Mouse (Mus musculus): ENCODE results near the gene Ccdc127. TPM values are rescaled to one million over a fixed set of nuclear protein-coding genes. Genes with fewer than 3 reads are reported as not detected.

The Ccdc127 gene
- polyA plus RNA-seq (2017; shearing (Covaris generic)) = 10 to 100 TPM; 32.2 to 34.5 TPM

DNA sequence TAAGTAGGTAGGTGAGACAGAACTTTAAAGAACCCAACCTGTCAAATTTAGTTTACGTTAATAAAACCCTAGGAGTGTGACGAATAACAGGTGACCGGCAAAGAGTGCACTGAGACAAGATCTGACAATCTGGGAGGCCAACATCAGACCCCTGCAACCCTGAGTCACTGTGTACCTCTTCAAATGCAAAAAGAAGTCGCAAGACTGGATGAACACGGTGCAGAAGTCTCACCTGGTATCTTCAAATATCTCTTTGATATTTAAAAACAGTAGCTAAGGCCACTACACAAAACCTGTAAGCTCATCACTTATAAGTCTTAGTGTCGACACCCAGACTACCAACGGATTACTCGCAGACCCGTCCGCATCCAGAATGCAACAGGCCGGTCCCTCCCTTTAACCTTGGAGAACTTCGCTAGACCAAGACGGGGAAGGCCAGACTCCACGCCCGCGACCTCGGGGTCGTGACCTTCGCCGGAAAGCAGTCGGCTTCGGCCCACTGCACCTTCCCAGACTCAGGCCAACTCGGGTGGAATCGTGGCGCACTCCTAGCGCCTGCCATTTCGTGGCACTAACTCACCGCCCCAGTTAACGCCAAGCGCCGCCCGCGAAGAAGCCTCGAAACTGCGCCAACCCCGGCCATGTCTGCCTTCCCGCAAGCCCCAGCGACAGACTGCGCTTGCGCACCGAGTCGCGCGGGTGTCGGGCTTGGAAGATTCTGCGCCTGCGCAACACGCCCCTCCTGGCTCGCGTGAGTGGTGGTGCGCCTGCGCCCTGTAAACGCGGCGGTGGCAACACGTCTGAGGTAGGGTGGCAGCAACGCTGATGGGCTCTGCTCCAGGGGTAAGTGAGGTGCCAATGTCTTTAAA is at the start of gene Ccdc127, which contains the start of gene Sdha:
Gene Ccdc127 (plus strand): TSS at position 744 of the 869 bp plus-strand sequence.
Gene Sdha (minus strand): TSS at position 715 of the 869 bp plus-strand sequence.
- peak; percentile 94 for ATAC-seq

DNA sequence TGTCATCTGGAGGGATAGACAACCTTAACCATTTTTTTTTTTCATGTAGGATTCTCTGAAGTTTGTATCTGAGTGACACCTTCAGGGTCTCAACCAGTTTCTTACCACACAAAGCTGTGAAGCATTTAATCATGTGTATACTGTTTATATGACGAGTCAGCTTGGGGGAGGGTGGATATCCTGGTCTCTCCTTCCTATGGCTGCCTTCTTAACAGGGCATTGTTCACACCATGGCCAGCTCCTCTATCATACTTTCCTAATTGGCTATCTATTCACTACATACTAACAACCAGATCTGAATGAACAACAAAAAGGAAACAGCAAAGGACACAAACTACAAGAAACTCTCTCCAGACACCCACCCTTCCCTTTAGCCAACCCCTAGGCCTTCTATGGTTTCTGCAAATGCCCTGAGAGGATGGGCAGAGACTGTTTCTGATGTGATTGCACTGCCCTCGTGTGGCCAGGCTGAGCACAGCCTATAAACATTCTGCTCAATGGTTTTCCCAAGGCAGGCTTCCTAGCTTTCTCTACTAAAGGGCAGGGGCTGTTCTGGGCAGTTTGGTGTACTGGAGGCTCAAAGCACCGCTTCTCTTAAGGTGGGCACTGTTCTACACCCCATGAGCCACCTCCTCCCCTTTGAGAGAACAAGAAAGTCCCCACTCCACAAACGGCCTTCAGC is 49.0 kb upstream of the Ccdc127 start:
- peak; percentile 80 for ATAC-seq

DNA sequence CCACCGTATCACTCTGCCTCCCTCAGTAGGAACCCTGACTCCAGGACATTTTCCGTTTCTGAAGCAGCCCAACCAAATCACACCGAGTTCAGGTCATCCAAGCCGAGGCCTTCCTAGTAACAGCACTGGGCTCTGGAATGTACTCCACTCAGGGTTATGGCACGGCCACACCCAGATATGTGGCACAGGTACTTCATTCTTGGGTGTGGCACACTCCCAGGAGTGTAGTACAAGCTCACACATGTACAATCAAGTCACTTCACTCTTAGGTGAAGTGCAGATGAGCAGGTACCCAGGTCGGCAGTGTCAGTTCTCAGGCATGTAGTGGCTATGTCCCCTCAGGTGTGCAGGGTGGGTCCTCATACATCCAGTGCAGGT is 48.5 kb upstream of the Ccdc127 start:
- ATAC-seq = no peak

DNA sequence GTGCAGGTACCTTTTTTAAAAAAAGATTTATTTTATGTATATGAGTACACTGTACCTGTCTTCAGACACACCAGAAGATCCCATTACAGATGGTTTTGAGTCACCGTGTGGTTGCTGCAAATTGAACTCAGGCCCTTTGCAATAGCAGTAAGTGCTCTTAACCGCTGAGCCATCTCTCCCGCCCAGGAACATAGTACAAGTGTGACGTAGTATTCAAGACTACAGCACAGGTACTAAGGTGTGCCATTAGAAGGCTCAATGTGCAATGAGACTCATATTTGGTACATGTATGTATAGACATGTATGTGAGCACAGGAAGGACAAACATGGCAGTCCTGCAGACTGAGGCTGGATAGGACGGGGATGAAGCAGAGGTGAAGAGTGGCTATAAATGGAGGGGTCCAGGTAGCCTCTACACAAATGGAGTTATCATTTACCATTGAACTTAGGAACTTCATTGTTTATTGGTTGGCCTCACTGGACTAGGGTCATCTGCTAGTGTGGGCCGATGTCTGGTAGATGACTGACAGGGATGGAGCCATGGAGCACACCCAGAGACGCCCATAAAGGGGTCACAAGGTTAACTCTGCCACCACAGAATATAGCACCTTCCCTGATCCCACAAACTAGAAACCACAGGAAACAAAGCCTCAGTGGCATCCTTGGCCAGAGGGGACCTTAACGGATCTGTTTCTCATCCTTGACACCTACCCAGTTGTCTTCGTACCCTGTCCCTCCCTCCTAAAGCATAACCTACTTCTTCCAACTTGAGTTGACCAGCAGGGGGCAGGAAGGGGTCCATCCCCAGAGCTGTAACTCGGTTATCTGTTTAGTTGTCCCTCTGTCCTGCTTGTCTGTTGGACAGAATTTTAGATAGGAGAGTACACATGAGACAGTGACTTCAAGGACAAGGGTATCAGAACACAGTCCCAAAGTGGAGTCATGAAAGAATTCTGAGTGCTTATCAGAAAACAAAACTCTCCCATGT is 47.8 kb upstream of the Ccdc127 start:
- no peak for ATAC-seq

DNA sequence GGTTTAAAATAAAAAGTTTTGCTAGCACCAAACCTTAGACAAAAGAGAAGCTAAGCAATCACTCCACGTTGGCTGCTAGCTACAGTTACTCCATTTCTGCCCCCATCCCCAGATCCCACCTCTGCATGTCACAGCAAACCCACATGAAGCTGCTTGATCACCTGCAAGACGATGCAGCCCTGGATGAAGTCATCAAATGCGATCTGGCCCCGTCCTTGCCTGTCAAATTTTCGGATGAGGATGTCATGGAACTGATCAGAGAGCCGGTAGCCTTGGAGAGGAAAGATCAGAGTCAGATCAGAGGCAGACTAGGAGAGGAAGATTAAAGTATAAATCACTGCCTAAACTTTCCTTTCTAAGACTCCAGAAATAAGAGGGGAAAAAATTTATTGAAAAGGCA is 44.7 kb upstream of the Ccdc127 start:
- no peak for ATAC-seq

DNA sequence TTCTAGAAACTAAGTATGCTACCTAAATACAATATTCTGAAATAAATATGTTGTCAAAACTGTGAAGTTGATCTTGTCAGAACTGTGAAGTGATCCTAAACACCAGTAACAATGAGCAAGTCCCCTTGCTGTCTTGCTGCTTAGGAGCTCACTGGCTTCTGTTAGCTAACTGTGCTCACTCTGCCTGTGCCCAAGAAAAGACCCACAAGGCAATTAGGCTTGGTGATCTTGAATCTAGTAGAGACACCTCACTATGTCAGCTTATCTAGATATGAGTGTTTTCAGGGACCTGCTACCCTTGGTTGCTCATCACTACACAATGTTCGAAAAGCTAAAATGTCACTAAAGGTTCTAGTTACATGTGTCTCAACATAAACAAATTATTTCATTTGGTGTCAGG is 44.3 kb upstream of the Ccdc127 start:
- ATAC-seq = no peak

DNA sequence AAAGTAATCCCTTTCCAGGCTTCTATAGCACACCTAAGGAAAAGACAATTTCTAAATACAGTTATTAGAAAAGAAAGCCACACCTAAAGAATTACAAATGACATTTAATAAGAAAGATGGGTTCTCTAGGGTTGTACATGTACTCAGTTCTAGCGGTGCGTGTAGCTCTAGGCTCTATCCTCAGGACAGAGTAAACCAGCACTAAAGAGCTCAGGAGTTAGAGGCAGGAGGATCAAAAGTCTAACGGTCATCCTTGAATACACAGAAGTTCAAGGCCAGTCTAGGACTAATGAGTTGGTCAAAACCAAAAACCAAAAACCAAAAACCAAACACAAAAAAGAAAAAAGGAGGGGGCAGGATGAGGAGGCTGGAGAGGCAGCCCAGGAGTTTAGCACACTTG is 35.5 kb upstream of the Ccdc127 start:
- ATAC-seq = no peak

DNA sequence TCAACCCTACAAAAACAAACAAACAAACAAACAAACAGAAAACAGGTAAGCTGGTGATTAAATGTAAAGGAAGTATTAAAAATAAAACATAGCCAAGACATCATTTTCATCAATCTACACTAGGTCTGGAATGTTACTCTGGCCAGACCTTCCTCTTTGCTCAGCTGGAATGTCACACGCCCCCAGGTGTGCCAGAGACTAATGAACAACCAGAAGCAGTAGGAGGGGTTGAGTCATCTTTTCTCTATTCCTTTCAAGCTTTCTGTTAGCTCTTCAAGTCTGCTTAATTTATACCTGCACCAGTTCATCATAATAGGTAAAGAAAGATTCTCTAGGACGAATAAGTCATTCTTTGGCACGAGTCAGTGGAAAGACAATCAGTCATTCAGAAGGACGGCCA is 33.7 kb upstream of the Ccdc127 start:
- ATAC-seq = no peak

DNA sequence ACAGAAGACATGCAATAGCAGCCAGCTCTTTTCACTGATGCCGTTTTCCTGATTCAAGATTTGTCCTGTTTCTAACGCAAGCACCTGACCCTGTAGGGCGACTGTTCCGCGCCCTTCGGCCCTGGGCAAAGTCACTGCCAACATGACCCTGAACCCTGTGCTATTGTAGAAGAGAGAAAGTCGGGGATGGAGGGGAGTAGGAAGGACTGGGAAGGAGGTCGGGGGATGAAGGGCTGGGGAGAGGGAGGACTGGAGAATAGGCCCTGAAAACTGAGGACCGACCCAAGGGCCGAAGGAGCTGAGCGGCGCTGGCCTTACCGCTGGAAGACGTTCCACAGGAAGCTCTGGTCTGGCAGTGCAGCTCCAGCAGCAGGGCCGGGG is 33.3 kb upstream of the Ccdc127 start:
- no peak for ATAC-seq

DNA sequence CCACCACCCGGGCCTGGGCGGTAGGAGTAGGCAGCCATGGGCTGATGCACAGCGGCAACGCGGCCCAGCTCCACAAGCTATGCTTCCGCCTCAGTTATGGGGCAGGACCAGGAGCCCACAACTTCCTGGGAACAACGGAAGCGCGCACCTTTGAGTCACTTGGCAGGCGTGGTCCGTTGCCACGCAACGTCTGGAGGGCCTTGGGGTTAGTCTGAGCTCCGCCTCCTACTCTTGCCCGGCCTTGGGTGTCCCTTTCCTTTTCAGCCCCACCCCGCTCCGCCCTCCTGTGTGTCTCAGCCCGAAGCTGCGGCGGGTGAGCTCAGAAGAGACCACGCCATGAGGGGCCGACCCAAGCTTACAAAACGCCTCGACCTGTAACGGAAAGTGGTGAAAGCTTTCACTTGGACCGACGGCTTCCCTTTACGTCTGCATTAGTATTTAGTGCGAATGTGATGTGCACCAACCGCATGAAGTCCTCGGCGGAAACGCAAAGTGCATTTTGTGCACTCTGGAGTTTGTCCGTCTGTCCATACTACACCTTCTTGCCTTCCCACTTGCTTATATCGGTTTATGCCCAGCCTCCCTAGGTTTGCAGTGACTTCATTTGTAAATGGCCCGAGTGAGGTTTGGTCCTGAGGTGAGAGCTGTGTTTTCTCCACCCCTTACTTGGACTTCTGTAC is 32.8 kb upstream of the Ccdc127 start, which contains the start of gene Pdcd6:
Gene Pdcd6 (minus strand): TSS at position 411 of the 680 bp plus-strand sequence.
- ATAC-seq = peak; percentile 98

DNA sequence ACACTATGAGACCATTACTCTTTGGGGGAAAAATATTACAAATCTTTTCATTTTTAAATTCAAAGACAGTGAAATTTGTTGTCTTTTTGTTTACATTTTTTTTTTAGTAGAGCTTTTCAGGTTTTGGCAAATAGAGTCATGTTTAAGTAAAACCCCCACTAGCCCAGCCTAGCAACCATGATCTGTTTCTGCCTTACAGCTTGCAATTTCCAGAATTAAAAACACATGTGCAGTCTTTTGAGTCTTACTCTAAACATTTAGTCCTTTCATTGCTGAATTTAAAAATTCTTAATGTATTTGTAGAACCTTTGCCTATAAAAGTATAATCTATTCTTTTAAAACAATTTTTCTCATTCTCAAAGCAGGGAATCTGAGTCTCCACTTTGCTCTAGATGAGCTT is 20.8 kb upstream of the Ccdc127 start:
- no peak for ATAC-seq

DNA sequence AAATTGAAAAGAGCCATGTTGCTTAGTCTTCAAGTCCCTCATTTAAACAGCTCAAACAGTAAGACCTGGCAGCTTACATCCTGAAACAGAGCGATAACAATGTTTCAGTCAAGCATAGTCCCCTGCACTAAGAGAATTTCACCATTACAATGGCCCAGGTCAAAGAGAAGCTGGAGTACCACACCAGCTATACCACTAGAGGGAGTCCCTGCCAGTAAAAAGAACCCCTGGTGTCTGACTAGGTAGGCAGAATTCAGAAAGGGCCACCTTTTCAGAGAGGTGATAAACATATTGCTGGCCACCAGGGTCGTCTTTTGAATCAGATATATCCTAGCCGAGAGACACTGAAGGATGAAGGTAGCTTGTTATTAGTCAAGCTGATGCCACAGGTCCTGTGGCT is 9.1 kb upstream of the Ccdc127 start:
- ATAC-seq = peak; percentile 99

DNA sequence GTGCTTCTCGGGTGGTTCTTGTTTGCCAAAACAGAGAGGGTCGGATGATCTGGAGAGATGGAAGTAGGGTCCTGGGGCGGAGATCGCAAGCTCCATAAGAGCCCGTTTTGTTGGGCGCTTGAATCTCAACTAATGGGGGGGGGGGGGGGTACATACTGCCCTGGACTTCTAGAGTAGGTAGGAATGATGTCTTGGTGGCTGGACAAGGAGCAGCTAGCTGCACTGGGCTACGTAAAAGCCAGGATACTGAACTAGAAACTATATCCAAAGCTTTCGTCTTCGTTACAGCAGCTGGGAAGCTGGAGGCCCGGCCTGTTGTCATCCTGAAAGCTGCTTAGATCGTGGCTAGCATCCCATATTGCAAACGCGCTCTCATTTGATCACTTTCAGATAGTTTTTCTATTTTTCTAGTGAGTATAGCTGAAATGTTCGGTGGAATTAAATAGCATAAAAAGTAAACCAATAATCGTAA is 362 bp downstream of the Ccdc127 start:
- no peak for ATAC-seq

DNA sequence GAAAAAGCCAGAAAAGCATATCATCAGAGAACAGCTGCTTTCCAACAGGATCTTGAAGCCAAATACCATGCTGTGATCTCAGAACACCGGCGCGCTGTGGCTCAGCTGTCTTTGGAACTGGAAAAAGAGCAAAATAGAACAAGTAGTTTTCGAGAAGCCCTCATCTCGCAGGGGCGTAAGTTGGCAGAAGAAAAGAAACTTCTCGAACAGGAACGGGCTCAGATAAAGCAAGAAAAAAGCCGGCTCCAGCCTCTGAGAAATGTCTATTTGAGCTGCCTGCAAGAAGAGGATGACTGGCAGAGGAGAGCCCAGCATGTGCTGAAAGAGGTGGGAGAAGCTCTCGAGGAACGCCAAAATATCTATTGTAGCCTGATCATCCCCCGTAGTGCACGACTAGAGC is 6.4 kb downstream of the Ccdc127 start:
- no peak for ATAC-seq

DNA sequence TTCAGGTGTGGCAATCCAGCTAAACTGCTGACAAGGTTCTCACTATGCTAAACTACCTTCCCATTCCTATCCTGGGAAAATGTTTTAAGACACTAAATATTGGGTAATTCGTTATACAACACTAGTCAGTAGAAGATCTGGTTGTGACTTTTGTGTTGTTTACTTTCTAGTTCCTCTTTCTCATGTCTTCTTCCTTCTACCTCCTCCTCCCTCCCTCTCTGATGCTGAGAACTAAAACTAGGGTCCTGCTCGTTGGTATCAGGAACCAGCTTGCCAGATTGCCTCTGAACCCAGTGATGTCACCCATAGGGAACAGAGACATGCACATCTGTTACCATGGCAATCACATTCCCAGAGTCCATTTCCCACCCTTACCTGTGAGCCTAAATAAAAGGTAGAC is 12.1 kb downstream of the Ccdc127 start:
- no peak for ATAC-seq

DNA sequence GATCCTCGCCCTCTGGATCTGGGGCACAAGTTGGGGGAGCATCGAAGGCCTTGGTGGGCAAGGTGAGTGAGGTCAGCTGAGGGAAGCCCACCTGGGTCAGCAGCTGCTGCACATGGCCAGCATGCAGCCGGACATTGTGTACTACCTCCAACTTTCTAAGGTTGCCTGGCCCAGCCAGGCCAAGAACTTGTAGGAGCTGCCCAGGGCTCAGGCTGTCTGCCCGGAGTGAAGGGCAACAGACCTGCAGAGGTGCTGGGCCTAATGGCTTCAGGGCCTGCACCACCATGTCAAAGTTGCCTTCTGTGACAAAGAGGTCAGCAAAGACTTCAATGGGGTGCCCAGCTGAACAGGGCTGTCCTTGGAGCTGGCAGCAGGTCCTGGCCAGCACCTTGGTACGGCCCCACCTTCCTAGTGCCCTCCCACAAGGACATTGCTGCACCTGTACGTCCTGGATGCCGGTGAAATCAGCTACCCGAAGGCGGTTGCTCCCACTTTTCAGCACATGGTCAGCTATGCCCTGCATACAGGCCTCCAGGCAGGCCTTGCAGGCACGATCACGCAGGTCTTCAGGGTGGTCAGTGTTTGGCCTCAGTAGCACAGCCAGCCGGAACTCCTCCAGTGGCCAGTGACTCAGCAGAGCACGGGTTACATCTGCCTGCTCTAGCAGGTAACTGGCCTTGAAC is 13.2 kb downstream of the Ccdc127 start:
- no peak for ATAC-seq

DNA sequence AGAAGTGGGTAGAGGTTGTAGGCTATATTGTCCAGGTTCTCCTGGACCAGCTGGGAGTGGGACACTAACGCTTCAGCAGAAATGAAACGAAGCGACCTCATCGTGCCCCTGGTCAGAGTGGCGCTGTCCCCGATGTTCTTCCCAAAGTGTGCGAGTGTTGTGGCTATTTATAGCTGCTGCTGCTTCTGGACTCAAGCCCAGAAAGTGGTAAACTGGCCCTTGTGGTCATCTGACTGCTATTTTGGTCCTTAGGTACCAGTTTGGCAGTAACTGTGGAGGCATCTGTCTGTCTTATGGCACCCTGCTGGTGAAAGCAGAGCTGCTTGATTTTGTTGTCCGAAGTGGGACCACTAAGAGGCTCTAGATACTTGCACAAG is 13.7 kb downstream of the Ccdc127 start, which contains the start of gene Lrrc14b:
Gene Lrrc14b (minus strand): TSS at position 147 of the 377 bp plus-strand sequence.
- no peak for ATAC-seq

DNA sequence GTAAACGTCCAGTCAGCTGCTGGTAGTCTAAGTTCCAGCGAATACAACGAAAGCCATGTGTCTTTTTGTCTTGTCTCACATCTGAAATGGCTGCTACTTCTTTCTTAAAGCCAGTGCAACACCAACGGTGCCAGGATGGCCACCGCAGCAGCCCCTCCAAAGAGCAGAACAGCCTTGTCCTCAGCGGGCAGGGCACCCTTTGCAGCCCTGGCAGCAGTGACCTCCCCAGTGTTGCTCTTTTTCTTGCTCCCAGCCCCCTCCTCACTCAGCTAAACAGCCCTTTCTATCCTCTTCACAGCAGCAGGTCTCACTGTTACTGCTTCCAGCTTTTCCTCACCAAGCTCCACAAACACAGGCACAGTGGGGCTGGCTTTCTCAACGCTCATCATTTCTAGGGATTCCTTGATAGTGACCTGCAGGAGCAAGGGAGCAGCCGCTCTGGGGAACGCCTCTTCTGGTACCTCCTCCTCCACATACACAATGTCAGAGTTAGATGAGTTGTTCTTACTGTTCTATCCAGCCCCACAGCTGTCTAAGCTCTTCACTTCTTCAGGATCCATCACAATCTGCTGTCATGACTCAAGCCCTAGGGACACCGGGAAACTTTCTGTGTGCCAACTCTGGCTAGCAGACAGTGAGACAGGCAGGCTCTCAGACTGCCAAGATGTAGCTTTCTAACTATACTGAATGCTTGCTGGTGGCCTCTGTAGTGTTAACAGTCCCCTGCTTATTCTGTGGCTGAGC is 31.6 kb downstream of the Ccdc127 start:
- no peak for ATAC-seq

DNA sequence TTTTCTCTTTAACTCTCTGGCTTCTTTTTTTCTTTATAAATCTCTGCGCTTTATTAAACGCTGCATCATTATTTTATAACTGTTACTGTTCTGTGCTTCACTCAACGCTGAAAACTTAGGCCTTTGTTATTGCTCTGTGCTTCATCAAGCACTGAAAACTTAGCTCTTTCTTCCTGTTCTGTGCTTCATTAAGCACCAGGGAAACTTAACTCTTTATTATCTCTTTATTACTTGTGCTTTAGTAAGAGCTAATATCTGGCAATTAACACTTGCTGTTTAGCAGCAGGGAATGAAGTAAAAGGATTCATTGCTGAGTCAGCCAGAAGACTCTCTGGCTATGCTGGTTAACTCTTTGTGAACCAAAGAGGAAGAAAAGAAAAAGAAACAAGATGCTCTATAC is 32.2 kb downstream of the Ccdc127 start:
- no peak for ATAC-seq

DNA sequence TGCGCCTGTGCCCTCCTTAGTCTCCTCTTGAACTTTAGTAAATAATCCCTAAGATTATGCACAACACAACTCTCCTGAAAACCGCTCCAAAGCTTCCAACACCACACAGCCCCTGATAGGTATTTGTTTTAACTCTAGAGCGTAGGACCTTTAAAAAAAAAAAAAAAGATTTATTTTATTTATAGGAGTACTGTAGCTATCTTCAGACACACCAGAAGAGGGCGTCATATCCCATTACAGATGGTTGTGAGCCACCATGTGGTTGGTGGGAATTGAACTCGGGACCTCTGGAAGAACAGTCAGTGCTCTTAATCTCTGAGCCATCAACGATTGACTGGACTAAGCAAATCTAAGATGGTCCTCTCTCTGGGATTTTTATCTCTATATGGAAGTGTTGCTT is 39.6 kb downstream of the Ccdc127 start:
- no peak for ATAC-seq
